20 mouse cellular contexts compared by ENCODE assay signal in the genomic region with DNA sequence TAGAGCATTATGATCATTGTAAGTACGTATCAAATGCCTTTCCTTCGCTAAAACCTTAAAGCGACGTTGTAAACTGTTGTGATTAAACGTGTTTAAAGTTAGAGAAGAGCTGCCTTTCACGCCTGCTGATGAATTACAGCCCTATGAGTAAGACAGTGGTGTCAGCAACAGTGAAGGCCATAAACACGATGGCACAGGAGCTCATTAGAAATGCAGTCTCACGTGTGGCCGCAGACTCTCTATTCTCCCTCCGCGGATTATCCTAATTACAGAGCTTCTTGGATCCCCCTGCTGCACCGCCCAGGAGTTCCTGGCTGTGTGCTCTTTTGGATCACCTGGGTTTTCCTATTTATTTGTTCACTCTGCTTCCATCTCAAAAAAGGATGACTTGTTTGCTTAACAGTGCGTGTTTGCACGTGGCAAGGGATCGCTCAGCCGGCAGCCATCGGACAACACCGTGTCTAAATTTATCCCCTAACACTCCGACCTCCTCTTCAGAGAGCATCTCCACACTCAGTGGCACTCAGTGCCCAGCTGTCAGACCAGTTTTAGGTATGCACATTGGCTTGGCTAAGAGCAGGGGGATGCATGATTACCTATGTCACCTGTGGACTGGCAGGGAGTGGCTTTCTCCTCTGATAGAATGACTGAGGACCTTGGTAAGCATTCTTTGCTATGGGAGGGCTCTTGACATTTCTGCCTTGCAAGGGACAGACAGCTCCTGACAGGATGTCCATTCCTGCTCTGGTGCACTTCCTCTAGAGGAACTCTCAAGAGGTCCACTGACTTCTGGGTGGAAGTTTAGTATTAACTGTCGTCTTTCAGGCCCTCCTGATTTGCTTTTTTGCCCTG.
DNase-seq lines count a peak whose midpoint lies in the region; ATAC-seq and TF ChIP-seq lines count a peak whose summit lies in the region.
"Had no signal": no experiment of that assay in that cellular context is flagged by ENCODE, and none has a peak within 500 bp of the region (broad histone marks: within the 10 kb centered on the region; RNA-seq: fewer than 3 reads in every experiment).

No protein-coding gene starts in this region.

- peaks cover 30% of the 10 kb centered on the region for H3K4me1 ChIP-seq in heart, embryonic 10.5 days
- peaks cover 7% of the 10 kb centered on the region for H3K4me1 ChIP-seq in midbrain, embryonic 11.5 days (ENCODE audit: control insufficient read depth, insufficient read depth, low read length)
- H3K4me1 ChIP-seq in midbrain, postnatal 0 days (ENCODE audit: insufficient read depth, low read length): 0 out of 2 replicates have a peak, but pooled peaks cover 6% of the 10 kb centered on the region
- peaks cover 20% of the 10 kb centered on the region for H3K4me1 ChIP-seq in limb, embryonic 10.5 days
- peaks cover 16% of the 10 kb centered on the region for H3K4me1 ChIP-seq in neural tube, embryonic 15.5 days
- H3K4me1 ChIP-seq: liver, embryonic 12.5 days had no signal

- H3K9ac ChIP-seq in midbrain, embryonic 11.5 days (ENCODE audit: low read length): no peak overlapping the region
- H3K9ac ChIP-seq in midbrain, postnatal 0 days (replicated peaks; ENCODE audit: low read length, poor library complexity, severe bottlenecking): no peak overlapping the region
- no peak overlapping the region for H3K9ac ChIP-seq in neural tube, embryonic 15.5 days (replicated peaks)
- H3K9ac ChIP-seq: embryonic facial prominence, embryonic 15.5 days; heart, embryonic 13.5 days; hindbrain, embryonic 15.5 days; liver, embryonic 12.5 days had no signal

- H3K4me2 ChIP-seq in midbrain, embryonic 11.5 days: no peak overlapping the region
- H3K4me2 ChIP-seq in midbrain, postnatal 0 days (ENCODE audit: low read depth, low read length, poor library complexity, severe bottlenecking): no peak overlapping the region
- H3K4me2 ChIP-seq in neural tube, embryonic 15.5 days: peak overlapping the region; percentile 29
- H3K4me2 ChIP-seq: embryonic facial prominence, embryonic 15.5 days; heart, embryonic 13.5 days; hindbrain, embryonic 15.5 days; liver, embryonic 12.5 days had no signal

- no peaks in the 10 kb centered on the region for H3K9me3 ChIP-seq in heart, embryonic 10.5 days
- no peaks in the 10 kb centered on the region for H3K9me3 ChIP-seq in midbrain, embryonic 11.5 days (ENCODE audit: control insufficient read depth, low read length)
- no peaks in the 10 kb centered on the region for H3K9me3 ChIP-seq in midbrain, postnatal 0 days (ENCODE audit: low read length)
- no peaks in the 10 kb centered on the region for H3K9me3 ChIP-seq in limb, embryonic 10.5 days (replicated peaks)
- H3K9me3 ChIP-seq in neural tube, embryonic 15.5 days (replicated peaks): no peaks in the 10 kb centered on the region
- H3K9me3 ChIP-seq: embryonic facial prominence, embryonic 15.5 days; heart, embryonic 13.5 days; hindbrain, embryonic 15.5 days; liver, embryonic 12.5 days had no signal

- peak overlapping the region; percentile 53; the same call in 1 of the 2 replicates for H3K27ac ChIP-seq in heart, embryonic 10.5 days
- H3K27ac ChIP-seq in midbrain, embryonic 11.5 days (ENCODE audit: low read depth, low read length): no peak overlapping the region
- H3K27ac ChIP-seq in midbrain, postnatal 0 days (ENCODE audit: low read depth, low read length): no peak overlapping the region
- H3K27ac ChIP-seq in limb, embryonic 10.5 days: 0 out of 2 replicates have a peak overlapping the region, but pooled peaks have one; percentile 12
- H3K27ac ChIP-seq in neural tube, embryonic 15.5 days (replicated peaks): no peak overlapping the region
- H3K27ac ChIP-seq: embryonic facial prominence, embryonic 15.5 days; heart, embryonic 13.5 days; hindbrain, embryonic 15.5 days; liver, embryonic 12.5 days had no signal

- H3K4me3 ChIP-seq in heart, embryonic 10.5 days: no peak overlapping the region
- no peak overlapping the region for H3K4me3 ChIP-seq in midbrain, embryonic 11.5 days (ENCODE audit: low read depth, low read length)
- no peak overlapping the region for H3K4me3 ChIP-seq in midbrain, postnatal 0 days (ENCODE audit: low read depth, low read length)
- H3K4me3 ChIP-seq in limb, embryonic 10.5 days: no peak overlapping the region
- no peak overlapping the region for H3K4me3 ChIP-seq in neural tube, embryonic 15.5 days (replicated peaks)
- H3K4me3 ChIP-seq: embryonic facial prominence, embryonic 15.5 days; heart, embryonic 13.5 days; hindbrain, embryonic 15.5 days; liver, embryonic 12.5 days; myocyte had no signal

- intact Hi-C loops in heart, postnatal 14 days (cut with DNase I): no loop called here

- 63% methylated on average over 20 of the region's 20 CpGs for WGBS in heart, embryonic 10.5 days
- 48% methylated on average over 20 of the region's 20 CpGs for WGBS in midbrain, embryonic 11.5 days
- WGBS in midbrain, postnatal 0 days: 31% methylated on average over 20 of the region's 20 CpGs
- WGBS in limb, embryonic 10.5 days: 59% methylated on average over 20 of the region's 20 CpGs
- WGBS in neural tube, embryonic 15.5 days: 31% methylated on average over 20 of the region's 20 CpGs

- ATAC-seq in midbrain, embryonic 11.5 days (ENCODE audit: low FRiP score): peak; percentile 72
- no peak for ATAC-seq in midbrain, postnatal 0 days (ENCODE audit: low FRiP score)
- ATAC-seq in neural tube, embryonic 15.5 days (ENCODE audit: low FRiP score): peak; percentile 62
- ATAC-seq: liver, embryonic 12.5 days had no signal

- TF ChIP-seq CTCF in midbrain, postnatal 0 days (IDR thresholded peaks at IDR 0.05): no peak

- no peaks in the 10 kb centered on the region for H3K36me3 ChIP-seq in heart, embryonic 10.5 days
- H3K36me3 ChIP-seq in midbrain, embryonic 11.5 days (ENCODE audit: control insufficient read depth, insufficient read depth, low read length): no peaks in the 10 kb centered on the region
- no peaks in the 10 kb centered on the region for H3K36me3 ChIP-seq in midbrain, postnatal 0 days (ENCODE audit: insufficient read depth, low read length)
- no peaks in the 10 kb centered on the region for H3K36me3 ChIP-seq in limb, embryonic 10.5 days
- no peaks in the 10 kb centered on the region for H3K36me3 ChIP-seq in neural tube, embryonic 15.5 days
- H3K36me3 ChIP-seq: embryonic facial prominence, embryonic 15.5 days; heart, embryonic 13.5 days; hindbrain, embryonic 15.5 days; liver, embryonic 12.5 days had no signal

- no peak for DNase-seq in heart, embryonic 10.5 days (ENCODE audit: low spot score)
- no peak for DNase-seq in heart, postnatal 14 days
- peak; percentile 81 for DNase-seq in midbrain, embryonic 11.5 days (ENCODE audit: low spot score, missing footprints)
- DNase-seq in midbrain, postnatal 0 days (ENCODE audit: low spot score): no peak
- no peak for DNase-seq in limb, embryonic 10.5 days (ENCODE audit: low spot score)
- no peak for DNase-seq in right cerebral cortex, adult 2 months (ENCODE audit: low spot score in 2 of 2)
- no peak for DNase-seq in cerebellum, postnatal 14 days
- DNase-seq: B cell, adult 2 months; cerebellum, postnatal 25 days; kidney, adult 2 months; kidney, postnatal 4 days; layer of hippocampus, postnatal 36 days; thymus, adult 2 months had no signal

- no peaks in the 10 kb centered on the region for H3K27me3 ChIP-seq in heart, embryonic 10.5 days (ENCODE audit: insufficient read depth, poor library complexity, severe bottlenecking)
- no peaks in the 10 kb centered on the region for H3K27me3 ChIP-seq in midbrain, embryonic 11.5 days (ENCODE audit: control insufficient read depth, insufficient read depth, low read length)
- H3K27me3 ChIP-seq in midbrain, postnatal 0 days (ENCODE audit: insufficient read depth, low read length): no peaks in the 10 kb centered on the region
- H3K27me3 ChIP-seq in limb, embryonic 10.5 days (ENCODE audit: low read depth, poor library complexity, severe bottlenecking): no peaks in the 10 kb centered on the region
- H3K27me3 ChIP-seq in neural tube, embryonic 15.5 days (replicated peaks): no peaks in the 10 kb centered on the region
- H3K27me3 ChIP-seq: embryonic facial prominence, embryonic 15.5 days; heart, embryonic 13.5 days; hindbrain, embryonic 15.5 days; liver, embryonic 12.5 days; Patski had no signal

Comparison
In these comparisons a context has a peak if more than half of its experiments do, and no peak if none do; other contexts are left out.
1. H3K27ac ChIP-seq: peak in heart, embryonic 10.5 days (single experiment) and limb, embryonic 10.5 days (single experiment); none in midbrain, embryonic 11.5 days (single experiment), midbrain, postnatal 0 days (single experiment) and neural tube, embryonic 15.5 days (single experiment).